Mouse (Mus musculus) liver (tissue): ENCODE results near the gene Plpp3.

Experiments used
- DNase-seq: peaks from one replicate; pipeline ENCODE4 v3.0.0-alpha.2; 2020; ENCODE audit warnings: mixed read lengths

The Plpp3 gene

DNA sequence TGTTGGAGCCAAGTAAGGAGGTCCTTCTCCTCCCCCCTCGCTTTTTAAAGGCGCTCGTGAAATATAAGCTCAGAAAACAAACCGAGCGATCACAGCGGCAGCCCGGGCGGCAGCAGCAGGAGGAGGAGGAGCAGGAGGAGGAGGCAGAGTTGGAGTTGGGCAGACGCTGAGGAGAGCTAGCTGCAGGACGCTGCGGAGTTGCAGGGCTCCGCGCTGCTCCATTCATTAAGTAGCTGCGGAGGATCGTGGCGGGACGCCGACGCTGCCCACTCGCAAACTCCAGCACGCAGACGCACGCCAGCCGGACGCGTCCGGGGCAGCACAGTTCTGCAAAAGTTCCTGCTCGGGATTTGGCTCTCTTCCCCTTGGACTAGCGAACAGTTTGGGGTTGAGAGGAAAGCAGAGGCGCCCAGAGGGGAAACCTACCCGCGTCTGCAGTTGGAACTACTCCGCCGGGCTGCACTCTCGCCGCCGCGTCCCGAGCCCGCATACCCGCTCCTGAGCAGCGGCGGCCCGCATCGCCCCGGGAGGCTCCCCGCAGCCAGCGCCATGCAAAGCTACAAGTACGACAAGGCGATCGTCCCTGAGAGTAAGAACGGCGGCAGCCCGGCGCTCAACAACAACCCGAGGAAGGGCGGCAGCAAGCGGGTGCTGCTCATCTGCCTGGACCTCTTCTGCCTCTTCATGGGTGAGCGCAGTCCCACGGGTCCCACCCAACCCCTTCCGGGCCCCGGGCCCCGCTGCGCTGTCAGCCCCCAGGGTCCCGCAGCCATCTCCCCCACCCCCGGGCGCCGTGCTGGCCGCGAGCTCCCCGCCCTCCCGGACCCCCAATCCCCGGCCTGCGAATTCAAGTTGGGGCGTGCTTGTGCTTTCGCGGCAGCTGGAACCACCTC, at the start of gene Plpp3:
Plpp3 (plus strand) TSS at position 72 of the 893 bp plus-strand sequence.
- peak; percentile 68 for DNase-seq

DNA sequence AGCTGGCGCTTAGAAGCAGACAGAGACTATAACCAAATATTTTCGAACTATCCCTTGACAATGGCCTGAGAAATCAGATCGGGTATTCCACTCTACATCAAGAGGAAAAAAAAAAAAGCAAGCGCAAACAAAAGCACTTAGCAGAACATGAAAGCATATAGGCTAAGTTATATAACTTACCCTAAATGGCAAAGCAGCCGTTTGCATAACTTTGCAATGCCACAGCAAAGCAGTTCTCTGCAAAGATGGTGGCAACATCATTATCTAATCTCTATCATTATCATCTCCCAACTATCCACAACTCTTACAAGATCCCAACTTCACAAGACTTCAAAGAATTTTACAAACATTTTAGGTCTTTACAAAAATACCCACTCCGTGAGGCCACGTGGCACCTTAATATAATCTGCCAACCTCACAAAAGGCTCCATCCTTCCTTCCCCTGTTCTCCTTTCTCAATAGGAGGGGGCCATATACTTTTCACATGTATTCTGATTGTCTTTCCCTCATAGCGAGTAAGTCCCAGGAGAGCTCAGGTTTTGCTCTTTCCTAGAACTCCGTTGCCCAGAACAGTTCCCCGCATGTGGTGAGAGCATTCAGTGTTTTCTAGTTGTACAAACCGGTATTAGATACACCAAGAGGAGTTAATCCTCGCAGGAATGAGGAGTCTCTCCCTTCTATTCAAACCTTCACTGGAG, 49.1 kb upstream of the Plpp3 start:
- DNase-seq = no peak

DNA sequence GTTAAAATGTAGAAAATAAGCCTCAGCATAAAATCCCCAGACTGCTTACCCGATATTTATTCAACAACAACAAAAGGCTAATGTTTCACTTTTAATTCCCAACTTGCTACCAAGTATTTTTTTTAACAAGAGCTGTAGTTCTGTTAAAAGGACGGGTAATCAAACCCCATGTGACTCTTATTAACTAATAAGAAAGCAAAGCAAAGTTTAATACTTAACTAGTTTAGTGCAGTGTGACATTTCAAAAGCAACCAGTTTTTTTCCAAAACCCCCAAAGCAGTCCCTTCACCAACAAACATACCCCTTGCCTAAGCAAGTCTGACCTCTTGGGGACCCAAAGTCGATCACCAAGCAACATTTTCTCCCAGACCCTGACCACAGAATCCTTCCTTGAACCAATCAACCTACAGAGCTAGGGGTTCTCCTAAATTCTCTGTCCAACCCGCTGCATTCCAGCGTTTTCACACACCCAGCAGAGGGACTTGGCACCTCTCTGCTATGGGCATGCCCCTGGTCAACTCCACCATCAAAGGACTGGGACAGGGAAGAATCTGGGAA, 48.4 kb upstream of the Plpp3 start:
- no peak for DNase-seq

DNA sequence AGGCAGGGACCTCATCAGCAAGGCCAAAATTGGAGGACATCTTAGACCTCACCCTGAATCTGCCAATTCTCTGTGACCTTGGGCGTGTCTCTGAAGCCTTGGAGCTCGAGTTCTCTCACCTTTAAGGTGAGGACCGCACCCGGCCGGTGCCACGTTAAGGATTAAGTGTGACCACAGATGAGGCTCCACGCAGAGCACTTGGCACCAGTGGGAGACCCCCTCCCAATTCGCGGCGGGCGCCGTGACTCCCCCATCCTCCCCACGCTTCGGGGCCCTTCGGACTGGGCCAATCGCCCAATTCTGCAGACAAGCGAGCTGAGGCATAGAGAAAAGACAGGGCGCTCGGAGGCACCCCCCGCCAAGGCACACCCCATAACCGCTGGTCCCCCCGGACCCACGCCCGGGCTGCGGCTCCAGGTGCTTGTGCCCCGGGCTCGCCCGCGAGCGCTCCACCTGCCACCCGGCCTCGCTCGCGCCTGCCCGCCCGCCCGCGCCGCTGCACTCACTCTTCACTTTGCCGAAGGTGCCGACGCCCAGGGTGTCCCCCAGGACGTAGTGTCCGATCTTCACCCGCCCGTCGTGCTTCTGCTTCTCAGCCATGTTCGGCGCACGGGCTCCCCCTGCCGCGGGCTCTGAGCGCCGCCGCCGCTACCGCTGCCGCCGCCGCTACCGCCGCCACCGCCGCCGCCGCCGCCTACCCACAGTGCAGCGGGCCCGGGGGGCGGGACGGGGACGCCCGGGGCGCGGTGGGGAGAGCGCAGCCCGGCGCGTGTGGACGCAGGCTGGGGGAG, 47.8 kb upstream of the Plpp3 start, which contains the start of gene Prkaa2:
Prkaa2 (minus strand) TSS at position 692 of the 791 bp plus-strand sequence.
- DNase-seq = peak; percentile 52

DNA sequence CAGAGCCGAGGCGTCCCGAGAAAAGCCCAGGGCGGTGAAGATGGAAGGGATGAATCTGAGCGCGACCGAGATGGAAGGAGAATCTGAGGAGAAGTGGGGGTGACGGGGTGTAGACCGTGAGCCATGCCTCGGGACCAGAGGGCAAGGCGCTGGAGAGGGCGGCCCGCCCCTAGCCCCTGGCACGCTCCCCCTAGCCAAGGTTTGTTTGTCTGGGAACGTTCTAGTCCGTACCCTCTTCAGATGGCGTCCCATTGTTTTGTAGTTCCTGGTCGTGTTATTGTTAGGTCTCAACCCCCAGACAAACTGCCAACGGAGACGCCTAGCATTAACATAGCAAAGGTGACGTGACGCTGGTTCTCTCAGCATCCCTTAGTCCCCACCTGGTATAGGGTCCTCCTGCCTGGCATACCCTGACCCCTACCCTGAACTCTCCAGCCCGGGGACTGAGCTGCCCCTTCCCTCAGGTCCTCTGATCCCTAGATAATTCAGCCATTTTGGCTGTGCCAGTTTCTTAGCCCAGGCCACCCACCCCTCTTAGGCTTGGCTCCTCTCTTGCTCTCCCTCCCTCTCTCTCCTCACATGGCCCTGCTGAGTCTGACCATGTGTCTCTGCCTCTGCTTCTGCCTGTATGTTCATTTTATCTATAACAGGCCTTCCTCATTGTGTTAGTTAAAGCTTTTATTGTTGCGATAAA, 47.0 kb upstream of the Plpp3 start:
- DNase-seq = no peak

DNA sequence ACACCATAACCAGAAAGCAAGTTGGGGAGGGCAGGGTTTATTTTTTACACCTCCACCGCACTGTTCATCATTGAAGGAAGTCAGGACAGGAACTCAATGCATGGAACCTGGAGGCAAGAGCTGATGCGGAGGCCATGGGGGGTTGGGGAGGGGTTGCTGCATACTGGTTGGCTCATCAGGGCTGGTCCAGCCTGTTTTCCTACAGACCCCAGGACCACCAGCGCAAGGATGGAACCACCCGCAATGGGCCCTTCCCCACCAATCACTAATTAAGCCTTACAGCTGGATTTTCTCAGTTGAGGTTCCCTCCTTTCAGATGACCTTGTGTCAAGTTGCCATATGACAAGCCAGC, 46.5 kb upstream of the Plpp3 start:
- DNase-seq = no peak

DNA sequence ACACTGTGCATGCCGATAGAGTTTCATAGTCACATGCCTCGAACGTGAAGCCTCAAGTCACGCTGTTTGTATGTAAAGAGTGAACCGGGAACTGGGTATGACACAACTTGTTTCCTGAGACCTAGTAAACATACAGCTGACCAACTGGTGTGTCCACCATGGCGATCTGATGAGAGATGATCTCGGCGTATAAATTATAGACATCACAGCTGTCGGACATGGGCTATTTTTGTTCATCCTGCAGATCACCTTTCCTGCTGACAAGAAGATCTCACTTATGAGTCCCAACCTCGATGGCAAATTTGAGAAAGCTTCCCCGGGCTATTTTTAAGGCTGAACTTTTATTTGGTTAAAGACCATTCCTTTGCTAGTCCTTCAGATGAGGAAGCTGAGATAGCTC, 45.4 kb upstream of the Plpp3 start:
- no peak for DNase-seq

DNA sequence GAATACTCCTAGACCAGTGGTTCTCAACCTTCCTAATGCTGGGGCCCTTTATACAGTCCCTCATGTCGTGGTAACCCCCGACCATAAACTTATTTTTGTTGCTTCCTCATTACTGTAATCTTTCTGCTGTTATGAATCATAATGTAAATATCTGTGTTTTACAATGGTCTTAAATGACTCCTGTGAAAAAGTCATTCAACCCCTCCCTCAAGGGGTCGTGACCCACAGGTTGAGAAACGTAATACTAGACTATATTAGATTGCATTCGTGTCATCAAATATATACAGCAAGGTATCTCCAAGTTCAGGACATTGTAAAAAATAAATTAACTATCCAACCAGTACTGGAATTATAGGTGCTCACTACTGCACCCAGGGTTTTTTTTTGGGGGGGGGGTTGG, 44.1 kb upstream of the Plpp3 start:
- DNase-seq = no peak

DNA sequence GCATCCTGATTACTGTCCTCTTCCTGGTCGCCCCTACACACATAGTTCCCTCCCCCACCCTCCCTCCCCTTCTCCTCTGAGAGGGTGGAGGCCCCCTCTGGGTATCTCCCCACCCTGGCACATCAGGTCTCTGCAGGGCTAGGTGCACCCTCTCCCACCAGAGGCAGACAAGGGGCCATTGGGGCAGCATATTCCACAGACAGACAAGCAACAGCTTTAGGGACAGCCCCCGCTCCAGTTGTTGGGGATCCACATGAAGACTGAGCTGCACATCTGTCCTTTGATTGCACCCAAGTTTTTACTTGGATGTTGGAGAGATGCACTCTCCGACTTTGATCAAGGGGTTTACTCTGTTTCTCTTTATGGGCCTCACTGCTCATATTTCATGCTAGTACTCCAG, 43.7 kb upstream of the Plpp3 start:
- DNase-seq = no peak

DNA sequence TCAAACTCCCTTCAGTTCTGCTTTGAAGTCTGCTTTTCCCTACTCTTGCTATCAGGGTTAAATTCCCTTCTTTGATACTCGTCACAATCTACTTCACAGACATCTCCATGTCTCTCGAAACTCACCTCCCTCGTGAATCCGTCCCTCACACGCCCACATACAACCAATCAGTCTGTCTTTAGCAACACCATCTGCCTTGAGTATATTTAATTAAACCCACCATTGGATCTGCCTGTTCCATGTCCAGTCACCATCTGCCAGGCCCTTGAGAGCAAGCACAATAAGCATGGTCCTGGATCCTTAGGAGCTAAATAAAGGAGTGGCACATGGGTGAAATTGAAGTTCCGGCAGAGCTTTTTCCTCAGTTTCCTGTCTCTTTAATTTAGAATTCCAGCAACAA, 36.1 kb upstream of the Plpp3 start:
- DNase-seq = no peak

DNA sequence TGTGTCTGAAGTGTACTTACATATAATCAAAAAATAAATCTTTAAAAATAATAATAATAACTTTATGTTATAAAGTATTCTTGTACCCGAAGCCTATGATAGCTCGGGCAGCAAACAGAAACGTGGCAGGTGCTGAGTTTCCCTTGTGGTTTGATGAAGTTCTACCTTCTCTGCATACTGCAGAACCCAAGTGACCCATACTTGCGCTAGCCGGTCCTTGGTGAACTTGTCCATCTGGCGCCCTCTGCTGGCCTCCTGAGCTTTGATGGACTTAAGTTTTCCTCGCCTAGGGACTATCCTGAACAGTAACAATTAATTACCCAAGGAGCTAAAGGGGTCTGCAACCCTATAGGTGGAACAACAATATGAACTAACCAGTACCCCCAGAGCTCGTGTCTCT, 34.7 kb upstream of the Plpp3 start:
- peak; percentile 54 for DNase-seq

DNA sequence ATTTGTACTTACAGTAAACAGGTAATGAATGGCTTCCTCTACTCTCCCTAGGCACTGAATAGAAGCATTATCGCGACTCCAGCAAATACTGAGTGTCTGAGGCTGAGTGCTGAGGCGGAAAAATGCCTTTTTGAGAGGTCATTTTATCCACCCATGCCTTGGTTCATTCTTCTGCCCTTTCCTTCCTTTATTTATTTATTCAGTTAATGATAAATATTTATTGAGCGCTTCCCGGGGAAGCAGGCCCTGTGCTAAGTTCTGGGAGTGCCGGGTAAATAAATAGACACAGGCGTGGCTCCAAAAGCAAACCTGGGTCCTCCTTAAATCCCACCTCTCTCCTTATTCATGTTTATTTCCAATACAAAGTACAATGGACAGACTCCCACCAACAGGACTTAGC, 27.9 kb upstream of the Plpp3 start:
- DNase-seq = no peak

DNA sequence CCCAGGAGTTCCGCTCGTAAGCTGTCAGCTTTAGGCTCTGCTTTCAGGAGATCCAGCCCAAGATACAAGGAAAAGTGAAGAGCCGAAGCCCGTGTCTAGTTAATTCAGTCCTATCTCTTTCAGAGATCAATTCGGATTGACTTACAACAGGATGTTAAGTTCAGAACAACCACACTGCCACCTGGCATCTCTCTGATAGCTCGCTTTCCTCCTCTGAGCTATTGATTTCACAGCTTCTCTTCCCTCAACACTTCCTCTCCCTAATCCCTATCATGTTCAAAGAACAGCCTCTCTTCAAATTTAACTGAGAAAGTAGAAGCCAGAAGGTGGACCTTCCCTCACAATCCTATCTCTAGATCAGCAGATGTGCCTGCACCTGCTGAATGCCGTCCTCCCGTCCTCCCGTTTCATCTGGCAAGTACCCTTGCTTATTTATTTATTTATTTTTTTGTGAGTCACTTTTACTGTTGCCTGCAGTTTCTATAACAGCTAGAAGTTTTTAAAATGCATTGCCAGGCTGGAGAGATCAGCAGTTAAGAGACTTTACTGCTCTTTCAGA, 25.3 kb upstream of the Plpp3 start:
- no peak for DNase-seq

DNA sequence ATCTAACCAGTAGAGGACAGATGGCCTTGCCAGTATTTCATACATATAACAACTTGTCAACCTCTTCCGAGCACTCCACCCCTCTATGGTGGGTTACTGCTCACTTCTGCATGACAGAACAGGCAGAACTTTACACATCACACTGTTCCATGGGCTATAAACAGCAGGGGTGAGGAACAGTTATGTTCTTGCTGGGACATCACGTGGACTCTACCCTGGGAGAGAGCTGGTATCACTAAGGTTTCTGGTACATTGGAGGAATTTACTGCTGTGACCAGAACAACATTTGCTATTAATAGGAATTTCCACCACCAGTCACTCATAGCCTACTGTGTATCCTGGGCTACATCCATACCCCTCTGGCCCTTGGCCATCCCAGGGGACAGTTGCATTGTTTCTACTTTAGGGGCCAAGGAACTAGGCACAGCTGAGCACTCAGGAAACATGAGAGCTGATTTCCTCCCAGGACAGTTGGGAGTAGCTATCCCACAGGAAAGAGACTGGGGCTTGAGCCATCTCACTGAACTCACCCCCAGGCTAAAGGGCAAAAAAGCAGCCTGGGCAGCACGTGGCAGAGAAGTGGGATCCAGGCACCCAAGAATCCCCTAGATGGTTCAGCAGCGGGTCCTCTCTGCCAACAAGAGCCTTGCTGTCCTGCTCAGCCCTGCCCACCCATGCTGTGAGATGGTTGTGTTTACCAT, 23.6 kb upstream of the Plpp3 start:
- no peak for DNase-seq

DNA sequence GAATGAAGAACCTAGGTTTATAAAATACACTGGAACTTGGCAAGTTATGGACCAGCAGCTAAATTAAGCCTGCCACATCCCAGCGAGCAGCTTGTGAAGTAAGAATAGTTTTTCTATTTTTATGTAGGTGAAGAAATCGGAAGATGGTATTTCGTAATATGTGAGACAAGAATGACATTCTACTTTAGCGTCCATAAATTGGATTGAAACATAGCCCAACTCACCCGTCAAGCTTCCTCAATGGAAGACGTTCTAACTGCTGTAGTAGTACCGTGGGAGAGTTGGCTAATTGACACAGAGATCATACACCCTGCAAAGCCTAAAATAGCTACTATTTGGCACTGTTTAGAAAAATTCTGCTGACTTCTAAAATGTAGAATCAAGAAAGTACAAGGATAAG, 7.7 kb upstream of the Plpp3 start:
- no peak for DNase-seq

DNA sequence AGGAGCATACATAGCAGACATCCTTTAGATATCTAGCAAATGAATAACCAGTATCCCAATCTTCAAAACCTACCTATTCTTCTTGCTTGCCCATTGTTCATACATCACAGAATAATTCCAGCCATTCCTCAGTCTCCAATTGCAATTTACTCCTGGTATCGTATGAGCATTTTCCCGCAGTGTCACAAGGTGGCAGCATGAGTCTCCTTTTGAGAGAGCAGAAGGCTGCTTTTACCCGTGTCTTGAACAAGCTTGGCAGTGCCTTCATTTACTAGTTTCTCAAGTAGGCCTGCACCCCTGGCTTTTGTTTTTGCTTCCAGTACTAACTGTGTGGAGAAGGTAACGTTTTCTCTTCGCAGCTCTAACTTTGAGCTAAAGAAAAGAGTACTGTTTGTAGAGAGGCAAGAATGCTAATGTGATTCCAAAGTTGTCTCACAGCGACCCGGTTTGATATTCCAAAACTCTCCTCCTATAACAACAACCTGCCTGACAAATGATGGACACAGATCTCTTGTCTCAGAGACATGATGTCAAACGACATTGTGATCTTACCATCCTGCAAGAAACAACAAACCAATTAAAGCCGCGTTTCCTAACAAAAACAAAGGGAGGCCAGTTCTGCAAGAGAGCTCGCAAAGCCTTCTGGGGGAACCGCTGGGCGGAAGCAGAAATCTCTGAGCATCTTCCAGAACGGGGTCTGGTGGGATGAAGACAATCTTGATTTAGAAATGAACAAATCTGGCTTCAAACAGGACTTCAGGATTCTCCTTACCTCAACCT, 5.0 kb upstream of the Plpp3 start:
- peak; percentile 61 for DNase-seq

DNA sequence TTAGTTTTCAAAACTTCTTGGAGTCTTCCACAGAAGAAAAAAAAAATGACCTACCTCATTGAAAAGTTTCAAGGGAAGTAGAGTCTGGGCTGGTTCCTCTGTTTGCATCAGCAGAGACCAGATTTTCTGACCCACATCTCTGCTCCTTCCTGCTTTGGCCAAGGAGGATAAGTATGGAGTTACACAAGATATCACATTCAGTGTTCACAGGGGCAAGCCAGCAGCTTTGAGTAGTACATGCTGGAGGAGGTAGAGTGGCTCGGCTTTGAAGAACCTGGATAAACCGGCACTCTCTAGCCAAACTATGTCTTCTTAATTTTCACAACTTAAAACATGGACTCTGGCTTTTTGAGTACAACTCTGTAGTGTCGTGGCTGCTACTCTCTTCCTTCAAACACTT, 3.9 kb upstream of the Plpp3 start:
- no peak for DNase-seq

DNA sequence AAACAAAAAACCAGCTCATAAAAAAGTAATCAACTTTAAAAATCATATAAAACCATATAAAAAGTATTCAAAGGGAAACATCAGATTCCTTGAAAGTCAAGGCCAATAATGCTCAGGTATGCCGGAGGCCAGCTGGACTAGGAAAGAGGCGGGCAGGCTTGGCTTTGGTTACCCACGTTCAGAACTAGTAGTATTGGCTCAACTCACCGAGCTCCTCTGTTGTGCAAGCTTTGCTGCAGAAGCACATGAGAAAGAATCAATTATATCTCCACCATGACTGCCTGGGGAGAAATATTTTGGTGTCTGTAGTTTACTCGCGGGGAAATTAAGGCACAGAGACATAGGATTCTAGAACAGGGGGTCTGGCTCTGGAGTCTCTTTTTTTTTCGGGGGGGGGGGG, 866 bp upstream of the Plpp3 start:
- no peak for DNase-seq

DNA sequence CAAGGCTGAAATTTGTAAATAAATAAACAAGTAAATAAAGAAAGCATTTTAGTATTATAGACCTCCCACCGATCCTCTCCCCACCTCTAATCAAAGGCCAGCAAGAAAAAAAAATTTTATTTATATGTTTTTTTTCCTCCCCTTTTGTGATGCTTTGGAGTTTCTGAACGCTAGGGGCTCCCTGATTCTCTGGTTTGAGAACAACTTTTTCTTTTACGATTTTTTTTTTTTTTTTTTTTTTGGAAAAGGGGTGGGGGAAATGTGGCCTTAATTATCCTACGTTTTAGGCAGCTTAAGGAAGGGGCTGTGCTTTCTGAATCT, 232 bp upstream of the Plpp3 start:
- DNase-seq = no peak

DNA sequence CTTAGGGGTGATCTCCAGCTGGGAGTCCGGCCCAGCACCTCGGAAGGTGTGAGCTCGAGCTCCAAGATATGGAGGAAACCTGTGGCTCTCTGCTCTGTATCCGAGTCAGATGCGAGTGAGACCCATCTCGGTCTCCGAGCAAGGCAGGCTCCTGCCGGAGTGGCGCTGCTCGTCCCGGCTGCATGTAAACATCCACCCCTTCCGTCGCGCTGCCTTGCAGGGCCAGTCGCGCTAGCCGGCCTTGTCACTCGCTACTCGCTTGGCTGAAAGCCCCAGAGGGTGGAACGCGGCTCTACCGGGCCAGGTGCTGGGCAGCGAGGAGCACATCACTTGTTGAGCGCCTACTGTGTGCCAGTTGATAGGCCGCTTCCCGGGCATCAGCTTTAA, 1.0 kb downstream of the Plpp3 start:
- peak; percentile 58 for DNase-seq
